Mouse (Mus musculus) heart, postnatal 0 days (tissue): ENCODE data around the gene Emp3. TPM values are rescaled to one million over a fixed set of nuclear protein-coding genes. Genes with fewer than 3 reads are reported as not detected.

ENCODE experiments used
- ATAC-seq: fragments of 200-750 bp; cut with Nextera tagmentation; 2 replicates; pipeline ENCODE4 v1.8.0; 2017; ENCODE audit warnings: low read depth, moderate number of reproducible peaks, moderate library complexity; ENCODE audit not compliant: insufficient read depth
- DNase-seq: peaks from one replicate; pipeline ENCODE4 v3.0.0-alpha.2; 2016; ENCODE audit warnings: low spot score
- H3K27ac ChIP-seq: fragments of 300-500 bp; sonication (generic); 2 replicates; pipeline ENCODE4 v1.5.1; 2014; ENCODE audit warnings: low read depth, mild to moderate bottlenecking
- H3K27me3 ChIP-seq: fragments of 300-500 bp; sonication (generic); 2 replicates; pipeline ENCODE4 v1.6.1; 2014; ENCODE audit warnings: low read length, mixed read lengths; ENCODE audit not compliant: control insufficient read depth, insufficient read depth
- H3K36me3 ChIP-seq: fragments of 300-500 bp; sonication (generic); replicated peaks from 2 replicates; pipeline ENCODE4 v1.6.1; 2014; ENCODE audit warnings: low read length, mixed read lengths; ENCODE audit not compliant: control insufficient read depth, insufficient read depth
- H3K4me1 ChIP-seq: fragments of 300-500 bp; sonication (generic); 2 replicates; pipeline ENCODE4 v1.6.1; 2014; ENCODE audit warnings: antibody characterized with exemption; ENCODE audit not compliant: control insufficient read depth, insufficient read depth
- H3K4me2 ChIP-seq: fragments of 300-500 bp; sonication (generic); 2 replicates; pipeline ENCODE4 v1.6.1; 2014; ENCODE audit warnings: low read depth, mild to moderate bottlenecking, low read length, moderate library complexity
- H3K4me3 ChIP-seq: fragments of 300-500 bp; sonication (generic); 2 replicates; pipeline ENCODE4 v1.5.1; 2014; ENCODE audit warnings: low read depth, low read length
- H3K9ac ChIP-seq: fragments of 300-500 bp; sonication (generic); replicated peaks from 2 replicates; pipeline ENCODE4 v1.6.1; 2014; ENCODE audit warnings: low read depth, low read length, mixed read lengths
- H3K9me3 ChIP-seq: fragments of 300-500 bp; sonication (generic); replicated peaks from 2 replicates; pipeline ENCODE4 v1.6.1; 2016; ENCODE audit warnings: low read length; ENCODE audit not compliant: control insufficient read depth
- CTCF ChIP-seq: IDR thresholded peaks from 2 replicates; pipeline ENCODE4 v1.5.1; 2016; ENCODE audit warnings: antibody characterized with exemption, control low read depth, low read depth
- EP300 ChIP-seq: IDR thresholded peaks from 2 replicates; pipeline ENCODE4 v1.6.1; 2016; ENCODE audit warnings: antibody characterized with exemption, low read depth
- WGBS: fragments of 180-500 bp; shearing (Covaris S2); extraction: QIAGEN DNeasy Blood & Tissue Kit; methylation state at CpG from one replicate; pipeline ENCODE4 v1.1.7; 2014; 5-methylcytosine and 5-hydroxymethylcytosine counted together
- polyA plus RNA-seq: library from polyadenylated mRNA; unstranded; fragments of >200 nt; fragmentation: Nextera tagmentation; extraction: Ambion mirVana; gene quantifications from 2 replicates; pipeline ENCODE4 v1.2.1, GENCODE M21; 2015
- total RNA-seq: library from RNA; depleted of rRNA; stranded (reverse); fragments of >200 nt; gene quantifications from 2 replicates; pipeline ENCODE4 v1.2.3, GENCODE M21; 2014; ENCODE audit warnings: low replicate concordance

Gene Emp3
- total and polyA plus RNA-seq, 2 experiments from 2014 or later = 43.4 to 75.6 TPM

- H3K9ac ChIP-seq = peak overlapping the region; percentile 57; the same call in 1 of the 2 replicates
Measured at GRCm38 (mm10) chr7:45919761-45920160, 1.4 kb downstream of the Emp3 start.

GRCm38 (mm10) chr7:45919083-45919671, 2.0 kb downstream of the Emp3 start:
- Histone ChIP-seq H3K4me2 (no peak overlapping the region; the same call in 1 of the 2 replicates), H3K27me3 (no peaks in the 10 kb centered on the region), H3K9me3 (no peaks in the 10 kb centered on the region), H3K4me1 (peaks cover 6% of the 10 kb centered on the region; the same call in 1 of the 2 replicates), H3K9ac (no peak overlapping the region), H3K36me3 (0 out of 2 replicates have a peak, but pooled peaks cover 3% of the 10 kb centered on the region), H3K27ac (no peak overlapping the region), H3K4me3 (no peak overlapping the region)
- DNase-seq (no peak), ATAC-seq (no peak)
- 64% methylated on average over 14 of the region's 14 CpGs for WGBS
- 0 out of 2 replicates have a peak, but pooled peaks have one; percentile 11 for TF ChIP-seq CTCF
- no peak for TF ChIP-seq EP300

More at GRCm38 (mm10) chr7:45919761-45920160, 1.4 kb downstream of the Emp3 start:
- TF ChIP-seq CTCF = no peak
- no peak for TF ChIP-seq EP300
- no peak for DNase-seq
- peak overlapping the region; percentile 60 for H3K4me2 ChIP-seq
- 60% methylated on average over 4 of the region's 4 CpGs for WGBS
- H3K27me3 ChIP-seq = no peaks in the 10 kb centered on the region
- H3K4me3 ChIP-seq = peak overlapping the region; percentile 50; the same call in 1 of the 2 replicates
- 0 out of 2 replicates have a peak, but pooled peaks cover 3% of the 10 kb centered on the region for H3K36me3 ChIP-seq
- H3K27ac ChIP-seq = peak overlapping the region; percentile 76; the same call in 1 of the 2 replicates
- no peak for ATAC-seq
- H3K9me3 ChIP-seq = no peaks in the 10 kb centered on the region
- peaks cover 6% of the 10 kb centered on the region; the same call in 1 of the 2 replicates for H3K4me1 ChIP-seq

GRCm38 (mm10) chr7:45917926-45918325, 3.3 kb downstream of the Emp3 start:
- TF ChIP-seq CTCF = no peak
- H3K4me2 ChIP-seq = no peak overlapping the region
- no peaks in the 10 kb centered on the region for H3K9me3 ChIP-seq
- H3K4me1 ChIP-seq = peaks cover 6% of the 10 kb centered on the region; the same call in 1 of the 2 replicates
- peaks cover 7% of the 10 kb centered on the region; the same call in 1 of the 2 replicates for H3K36me3 ChIP-seq
- H3K4me3 ChIP-seq = no peak overlapping the region
- H3K27me3 ChIP-seq = no peaks in the 10 kb centered on the region
- no peak overlapping the region for H3K27ac ChIP-seq
- WGBS = 85% methylated on average over 15 of the region's 15 CpGs
- ATAC-seq (no peak), DNase-seq (no peak)
- no peak overlapping the region for H3K9ac ChIP-seq

- DNase-seq = no peak
- H3K27ac ChIP-seq = peak overlapping the region; percentile 46; the same call in 1 of the 2 replicates
- peaks cover 6% of the 10 kb centered on the region; the same call in 1 of the 2 replicates for H3K4me1 ChIP-seq
- H3K36me3 ChIP-seq = peaks cover 7% of the 10 kb centered on the region; the same call in 1 of the 2 replicates
- peak overlapping the region; percentile 19; the same call in 1 of the 2 replicates for H3K4me3 ChIP-seq
- ATAC-seq = no peak
- H3K9ac ChIP-seq = 0 out of 2 replicates have a peak overlapping the region, but pooled peaks have one; percentile 17
- peak overlapping the region; percentile 48 for H3K4me2 ChIP-seq
- WGBS = 32% methylated on average over 13 of the region's 13 CpGs
- H3K9me3 ChIP-seq = no peaks in the 10 kb centered on the region
- H3K27me3 ChIP-seq = no peaks in the 10 kb centered on the region
- TF ChIP-seq CTCF = no peak
- TF ChIP-seq EP300 = no peak
Measured at GRCm38 (mm10) chr7:45917004-45917704, 4.0 kb downstream of the Emp3 start.

- H3K9me3 ChIP-seq = no peaks in the 10 kb centered on the region
- no peaks in the 10 kb centered on the region for H3K27me3 ChIP-seq
- WGBS = 44% methylated on average over 26 of the region's 26 CpGs
- no peak overlapping the region; the same call in 1 of the 2 replicates for H3K9ac ChIP-seq
- DNase-seq (peak; percentile 90), ATAC-seq (peak; percentile 79)
- H3K36me3 ChIP-seq = peaks cover 7% of the 10 kb centered on the region; the same call in 1 of the 2 replicates
- H3K27ac ChIP-seq = peak overlapping the region; percentile 33; the same call in 1 of the 2 replicates
- peak overlapping the region; percentile 48 for H3K4me2 ChIP-seq
- H3K4me3 ChIP-seq = peak overlapping the region; percentile 19
- TF ChIP-seq EP300 (no peak), CTCF (no peak)
- H3K4me1 ChIP-seq = peaks cover 6% of the 10 kb centered on the region; the same call in 1 of the 2 replicates
Measured at GRCm38 (mm10) chr7:45916056-45917003, 4.9 kb downstream of the Emp3 start.
